Mouse (Mus musculus) left cerebral cortex, adult 11 months (tissue): ENCODE measurements around the gene 2310003L06Rik.

Source experiments
- DNase-seq: peaks from one replicate; pipeline ENCODE4 v3.0.0; 2022; ENCODE audit warnings: low spot score

Gene 2310003L06Rik

GRCm38 (mm10) chr5:87969201-87969600 is at the start of gene 2310003L06Rik, which contains the start of gene Gm28434:
2310003L06Rik (plus strand) TSS chr5:87969459.
Gm28434 (plus strand) TSS chr5:87969517.
- DNase-seq: no peak

GRCm38 (mm10) chr5:87925372-87925771 is 43.9 kb upstream of the 2310003L06Rik start, which contains the start of gene Csn3:
Csn3 (plus strand) TSS chr5:87925579.
- DNase-seq: no peak

- no peak for DNase-seq
These were observed 37.7 kb upstream of the 2310003L06Rik start for GRCm38 (mm10) chr5:87931603-87932002.

GRCm38 (mm10) chr5:87940752-87941151 is 28.5 kb upstream of the 2310003L06Rik start:
- DNase-seq: no peak

- DNase-seq: no peak
These were observed 26.7 kb upstream of the 2310003L06Rik start for GRCm38 (mm10) chr5:87942515-87942914.

- DNase-seq: no peak
These were observed 17.4 kb upstream of the 2310003L06Rik start for GRCm38 (mm10) chr5:87951836-87952235.

- no peak for DNase-seq
These were observed 9.9 kb downstream of the 2310003L06Rik start, which contains the start of gene Cabs1 for GRCm38 (mm10) chr5:87979139-87979538. Cabs1 (plus strand) TSS chr5:87979439.

- no peak for DNase-seq
These were observed 13.4 kb downstream of the 2310003L06Rik start for GRCm38 (mm10) chr5:87982468-87983214.

- no peak for DNase-seq
These were observed 33.0 kb downstream of the 2310003L06Rik start, which contains the start of gene Smr3a for GRCm38 (mm10) chr5:88002249-88002648. Smr3a (plus strand) TSS chr5:88002549.

GRCm38 (mm10) chr5:88005241-88005640 is 36.0 kb downstream of the 2310003L06Rik start:
- no peak for DNase-seq
